Mouse (Mus musculus) lung, adult 2 months (tissue): ENCODE measurements around the gene Tnfsf11.

Experiments
- CTCF ChIP-seq: fragments of 200-500 bp; IDR thresholded peaks from 2 replicates; pipeline ENCODE4 v1.5.1; 2011; ENCODE audit warnings: mild to moderate bottlenecking, low read length, control low read depth; ENCODE audit not compliant: insufficient read depth
- POLR2A ChIP-seq: fragments of 200-500 bp; IDR thresholded peaks from 2 replicates; pipeline ENCODE4 v1.6.1; 2011; ENCODE audit warnings: low read depth, mild to moderate bottlenecking, control low read depth, low read length, borderline replicate concordance; ENCODE audit errors: extremely low read depth

DNA sequence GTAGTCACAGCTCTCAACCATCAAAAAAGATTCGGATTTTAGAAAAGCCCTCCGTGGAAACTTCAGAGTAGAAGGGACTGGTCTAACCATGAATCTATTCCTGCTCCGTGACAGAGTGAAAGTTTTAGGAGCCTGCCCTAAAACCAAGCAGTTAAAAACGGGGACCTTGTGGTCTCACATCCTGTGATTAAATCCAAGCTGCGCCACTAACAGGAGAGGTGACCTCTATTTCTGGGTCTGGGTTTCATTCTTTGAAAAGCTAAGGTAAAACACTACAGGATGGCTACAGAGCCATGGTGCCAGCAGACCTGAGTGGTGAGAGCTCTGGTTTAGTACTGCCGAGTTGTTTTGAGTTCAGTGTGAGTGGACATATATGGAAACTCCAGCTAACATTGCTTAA is 12.4 kb upstream of the Tnfsf11 start:
- TF ChIP-seq POLR2A (no peak), CTCF (no peak)
